9 mouse cellular contexts compared by ENCODE assay signal in the genomic region with DNA sequence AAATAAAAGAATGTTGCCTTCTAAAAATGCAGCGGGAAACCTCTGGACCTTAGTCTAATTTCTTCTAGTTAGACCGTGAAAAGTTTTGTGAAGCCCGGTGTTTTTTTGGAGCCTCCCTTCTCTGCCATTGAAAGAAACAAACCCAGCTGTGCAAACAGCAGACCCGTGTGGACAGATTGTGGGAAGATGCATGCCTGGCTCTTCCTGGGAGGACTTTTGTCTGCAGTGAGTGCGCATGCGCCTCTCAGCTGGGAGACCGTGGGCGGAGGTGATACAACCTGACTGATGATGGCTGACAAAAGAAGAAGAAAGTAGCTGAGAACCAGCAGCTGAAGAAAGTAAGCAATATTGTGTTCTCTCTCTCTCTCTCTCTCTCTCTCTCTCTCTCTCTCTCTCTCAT. TPM values are rescaled to one million over a fixed set of nuclear protein-coding genes. Genes with fewer than 3 reads are reported as not detected.
DNase-seq lines count a peak whose midpoint lies in the region; ATAC-seq and TF ChIP-seq lines count a peak whose summit lies in the region.
"Had no signal": no experiment of that assay in that cellular context is flagged by ENCODE, and none has a peak within 500 bp of the region (broad histone marks: within the 10 kb centered on the region; RNA-seq: fewer than 3 reads in every experiment).

No protein-coding gene starts in this region.

- no peak overlapping the region for H3K27ac ChIP-seq in hindbrain, embryonic 13.5 days
- no peak overlapping the region for H3K27ac ChIP-seq in hindbrain, postnatal 0 days
- H3K27ac ChIP-seq in limb, embryonic 10.5 days = no peak overlapping the region
- H3K27ac ChIP-seq: left cerebral cortex, adult 2 months; liver, embryonic 15.5 days had no signal

- H3K36me3 ChIP-seq in hindbrain, embryonic 13.5 days = no peaks in the 10 kb centered on the region
- H3K36me3 ChIP-seq in hindbrain, postnatal 0 days (ENCODE audit: insufficient read depth, low read length) = no peaks in the 10 kb centered on the region
- H3K36me3 ChIP-seq in limb, embryonic 10.5 days = no peaks in the 10 kb centered on the region
- H3K36me3 ChIP-seq: liver, embryonic 15.5 days had no signal

- H3K27me3 ChIP-seq in hindbrain, embryonic 13.5 days = no peaks in the 10 kb centered on the region
- no peaks in the 10 kb centered on the region for H3K27me3 ChIP-seq in hindbrain, postnatal 0 days (ENCODE audit: insufficient read depth, low read length)
- H3K27me3 ChIP-seq in limb, embryonic 10.5 days (ENCODE audit: low read depth, poor library complexity, severe bottlenecking) = 0 out of 2 replicates have a peak, but pooled peaks cover 7% of the 10 kb centered on the region

- WGBS in hindbrain, embryonic 13.5 days = 28% methylated on average over 8 of the region's 8 CpGs
- 36% methylated on average over 8 of the region's 8 CpGs for WGBS in hindbrain, postnatal 0 days
- WGBS in limb, embryonic 10.5 days = 73% methylated on average over 8 of the region's 8 CpGs

- no peak for DNase-seq in hindbrain, postnatal 0 days (ENCODE audit: low spot score)
- DNase-seq in ES-CJ7 (ENCODE audit: low read depth, low spot score) = peak; percentile 97
- DNase-seq in WW6 (ENCODE audit: low read depth, low spot score) = peak; percentile 54
- DNase-seq in lung, postnatal 25 days (ENCODE audit: low spot score) = peak; percentile 5
- DNase-seq in urinary bladder, postnatal 4 days (ENCODE audit: low spot score in 2 of 2) = no peak
- DNase-seq in limb, embryonic 10.5 days (ENCODE audit: low spot score) = no peak

- H3K4me1 ChIP-seq in hindbrain, embryonic 13.5 days (replicated peaks) = peaks cover 16% of the 10 kb centered on the region
- H3K4me1 ChIP-seq in hindbrain, postnatal 0 days (ENCODE audit: insufficient read depth, low read length) = 0 out of 2 replicates have a peak, but pooled peaks cover 5% of the 10 kb centered on the region
- H3K4me1 ChIP-seq in limb, embryonic 10.5 days = peaks cover 17% of the 10 kb centered on the region
- H3K4me1 ChIP-seq: liver, embryonic 15.5 days had no signal

- no peak overlapping the region for H3K4me3 ChIP-seq in hindbrain, embryonic 13.5 days
- no peak overlapping the region for H3K4me3 ChIP-seq in hindbrain, postnatal 0 days (ENCODE audit: low read length)
- no peak overlapping the region for H3K4me3 ChIP-seq in limb, embryonic 10.5 days
- H3K4me3 ChIP-seq: left cerebral cortex, adult 2 months; liver, embryonic 15.5 days had no signal

- no peaks in the 10 kb centered on the region for H3K9me3 ChIP-seq in hindbrain, embryonic 13.5 days
- no peaks in the 10 kb centered on the region for H3K9me3 ChIP-seq in hindbrain, postnatal 0 days (ENCODE audit: low read length)
- H3K9me3 ChIP-seq in limb, embryonic 10.5 days (replicated peaks) = no peaks in the 10 kb centered on the region
- H3K9me3 ChIP-seq: liver, embryonic 15.5 days had no signal

- no peak for ATAC-seq in hindbrain, embryonic 13.5 days (ENCODE audit: low FRiP score)
- no peak for ATAC-seq in hindbrain, postnatal 0 days

- no peak for TF ChIP-seq CTCF in hindbrain, postnatal 0 days (IDR thresholded peaks at IDR 0.05; ENCODE audit: low read depth)

- H3K4me2 ChIP-seq in hindbrain, embryonic 13.5 days = peak overlapping the region; percentile 4; the same call in 1 of the 2 replicates
- no peak overlapping the region for H3K4me2 ChIP-seq in hindbrain, postnatal 0 days (ENCODE audit: low read depth, low read length)
- H3K4me2 ChIP-seq: liver, embryonic 15.5 days had no signal

- H3K9ac ChIP-seq in hindbrain, embryonic 13.5 days = no peak overlapping the region
- H3K9ac ChIP-seq in hindbrain, postnatal 0 days (replicated peaks; ENCODE audit: low read length) = no peak overlapping the region
- H3K9ac ChIP-seq: liver, embryonic 15.5 days had no signal

RNA-seq across cellular contexts. Expression of gene Hoxa1, which starts 55.4 kb away (rescaled TPM):
- 1.5 and 2.0 TPM in 2 replicates for polyA plus RNA-seq in hindbrain, embryonic 13.5 days (2015; fragmentation: Nextera tagmentation; extraction: Ambion mirVana)
- total RNA-seq in hindbrain, postnatal 0 days (2014; rRNA removed) = 1.1 and 3.7 TPM in 2 replicates
- 1.1 and 1.2 TPM in 2 replicates for polyA plus RNA-seq in hindbrain, postnatal 0 days (2015; fragmentation: Nextera tagmentation; extraction: Ambion mirVana)
- polyA plus RNA-seq in limb, embryonic 10.5 days (2016; fragmentation: Nextera tagmentation; extraction: Ambion mirVana) = 1.3 and 1.9 TPM in 2 replicates
- total RNA-seq: left cerebral cortex, adult 2 months had no signal

Comparison
In these comparisons a context has a peak if more than half of its experiments do, and no peak if none do; other contexts are left out.
1. DNase-seq: peak in ES-CJ7 (single experiment), WW6 (single experiment) and lung, postnatal 25 days (single experiment); none in hindbrain, postnatal 0 days (single experiment), urinary bladder, postnatal 4 days (0 of 2) and limb, embryonic 10.5 days (single experiment).